Mouse (Mus musculus): ENCODE measurements around the gene Agbl5.

GRCm38 (mm10) chr5:30863852-30864251 lies 24.6 kb upstream of the Agbl5 start:
- TF ChIP-seq POLR2A (IDR thresholded peaks at IDR 0.05; ENCODE audit: insufficient read length, low read depth) = no peak
- TF ChIP-seq E2F4 (IDR thresholded peaks at IDR 0.05; ENCODE audit: insufficient read depth) = no peak
- no peak for TF ChIP-seq POLR2AphosphoS2 (IDR thresholded peaks at IDR 0.05; ENCODE audit: insufficient read length, low read depth)
- no peak for TF ChIP-seq CEBPB (IDR thresholded peaks at IDR 0.05; ENCODE audit: insufficient read depth, poor library complexity, severe bottlenecking)
- TF ChIP-seq MAX (IDR thresholded peaks at IDR 0.05; ENCODE audit: low read depth) = no peak
- TF ChIP-seq USF1 (IDR thresholded peaks at IDR 0.05; ENCODE audit: low read depth) = no peak
- TF ChIP-seq MYOD1 (IDR thresholded peaks at IDR 0.05; ENCODE audit: control insufficient read depth in 1 of 3, insufficient read length in 2 of 3, low read depth in 2 of 3) = peak in 1 of 3 experiments; percentile 58
- TF ChIP-seq REST (IDR thresholded peaks at IDR 0.05; ENCODE audit: insufficient read depth, insufficient read length) = no peak
- TF ChIP-seq TCF3 (IDR thresholded peaks at IDR 0.05; ENCODE audit: insufficient read length, low read depth) = no peak
- no peak for TF ChIP-seq TCF12 (IDR thresholded peaks at IDR 0.05; ENCODE audit: insufficient read depth, poor library complexity, severe bottlenecking)
